Mouse (Mus musculus) C2C12 (cell line): ENCODE results near the gene Acot2.

Experiments
- MYOG ChIP-seq: IDR thresholded peaks from one replicate; pipeline ENCODE4 v1.6.1; 2011; ENCODE audit not compliant: control insufficient read depth, insufficient read length; ENCODE audit errors: extremely low read depth
- USF1 ChIP-seq: IDR thresholded peaks from one replicate; pipeline ENCODE4 v1.6.1; 2011; ENCODE audit warnings: low read depth, mild to moderate bottlenecking, control low read depth, moderate library complexity

DNA sequence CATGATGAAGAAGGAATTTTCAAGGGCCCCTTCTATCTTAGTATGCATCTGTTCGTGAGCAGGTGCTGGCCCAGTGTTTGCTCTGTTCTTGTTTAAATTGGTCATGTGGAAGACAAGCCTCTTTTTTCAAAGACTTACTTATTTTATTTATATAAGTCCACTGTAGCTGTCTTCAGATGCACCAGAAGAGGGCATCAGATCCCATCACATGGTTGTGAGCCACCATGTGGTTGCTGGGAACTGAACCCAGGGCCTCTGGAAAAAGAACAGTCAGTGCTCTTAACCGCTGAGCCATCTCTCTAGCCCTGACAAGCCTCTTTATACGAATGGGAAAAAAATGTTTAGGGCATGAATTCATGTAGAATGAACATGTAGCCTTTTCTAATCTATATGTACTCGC, 1.7 kb downstream of the Acot2 start:
- TF ChIP-seq MYOG: no peak
- TF ChIP-seq USF1: no peak
